Mouse (Mus musculus): Measurements from ENCODE around the gene Dolk. TPM values are rescaled to one million over a fixed set of nuclear protein-coding genes. Genes with fewer than 3 reads are reported as not detected.

The Dolk gene
- 15.5 and 17.5 TPM in 2 replicates for polyA plus RNA-seq (2016; fragmentation: Nextera tagmentation; extraction: Ambion mirVana)

DNA sequence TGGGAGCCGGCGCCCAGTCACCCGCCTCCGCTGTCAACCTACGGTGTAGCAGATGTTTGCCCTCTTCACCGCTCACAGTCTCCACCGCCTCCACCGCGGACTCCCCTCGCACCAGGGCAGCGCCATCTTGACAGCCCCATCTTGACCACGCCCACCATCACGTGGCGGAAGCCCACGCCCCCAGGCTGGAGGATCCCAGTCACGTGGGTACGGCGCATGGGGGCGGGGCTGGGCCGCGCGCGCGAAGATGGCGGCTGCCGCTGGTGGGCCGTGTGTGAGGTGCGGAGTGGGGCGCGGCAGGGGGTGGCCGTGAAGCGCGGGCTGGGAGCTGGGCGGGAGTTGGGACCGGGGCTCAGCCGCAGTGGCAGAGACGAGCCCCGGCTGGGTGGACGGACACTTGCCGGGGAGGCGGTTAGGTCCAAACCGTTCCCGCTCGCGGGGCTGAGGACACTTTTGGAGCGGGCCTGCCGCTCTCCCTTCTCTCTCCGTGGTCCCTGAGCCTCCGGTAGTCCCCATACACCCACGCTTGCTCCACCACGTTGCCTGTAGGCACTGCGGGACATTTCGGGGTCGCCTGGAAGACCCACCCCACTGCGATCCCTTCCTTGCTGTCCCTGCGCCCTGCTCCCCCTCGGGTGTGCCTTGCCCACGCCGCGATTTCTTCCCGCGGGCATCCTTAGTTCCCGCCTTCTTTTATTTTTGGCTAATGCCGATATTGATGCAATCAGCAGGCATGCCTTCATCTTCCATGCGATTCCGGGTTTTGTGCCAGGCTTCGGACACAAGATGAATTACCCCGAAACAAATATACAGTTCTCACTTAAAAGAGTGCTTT, at the start of gene Dolk, which contains the start of gene Nup188:
Gene Dolk, minus strand, starts transcription at position 143 of the 835 bp plus-strand sequence.
Gene Nup188, plus strand, starts transcription at position 206 of the 835 bp plus-strand sequence.
- H3K36me3 ChIP-seq, result peaks cover 34% of the 10 kb centered on the region
- peak within 1 kb of the TSS; percentile 92 for H3K4me2 ChIP-seq
- H3K27me3 ChIP-seq (replicated peaks), result no peaks in the 10 kb centered on the region
- H3K9me3 ChIP-seq (replicated peaks), result 0 out of 2 replicates have a peak, but pooled peaks cover 3% of the 10 kb centered on the region
- H3K4me1 ChIP-seq, result peaks cover 42% of the 10 kb centered on the region
- under 1% methylated on average over 67 of the region's 68 CpGs for WGBS (ENCODE audit: insufficient replicate concordance)
- peak within 1 kb of the TSS; percentile 91 for H3K4me3 ChIP-seq
- H3K27ac ChIP-seq, result peak within 1 kb of the TSS; percentile 84
- peak within 1 kb of the TSS; percentile 94 for H3K9ac ChIP-seq
- ATAC-seq, result peak; percentile 89

DNA sequence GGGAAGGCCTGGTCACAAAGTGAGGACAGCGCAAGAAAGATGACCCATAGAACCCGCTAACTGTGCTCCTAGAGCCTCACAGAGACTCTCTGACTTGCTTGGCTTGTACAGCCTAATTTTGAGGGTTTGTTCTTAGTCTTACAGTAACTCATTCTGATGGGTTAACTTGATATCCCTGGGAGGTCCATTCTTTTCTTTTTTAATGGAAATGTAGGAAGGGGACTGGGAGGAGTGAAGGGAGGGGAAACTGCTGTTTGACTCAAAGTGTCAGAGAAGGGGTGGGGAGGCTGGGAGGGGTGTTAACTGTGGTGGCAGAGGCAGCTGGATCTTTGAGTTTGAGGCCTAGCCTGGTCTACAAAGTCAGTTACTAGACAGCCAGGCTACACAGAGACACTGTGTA, 49.2 kb upstream of the Dolk start:
- H3K27ac ChIP-seq, result no peak overlapping the region
- no peak overlapping the region for H3K4me3 ChIP-seq
- H3K9ac ChIP-seq, result no peak overlapping the region
- peaks cover 100% of the 10 kb centered on the region for H3K36me3 ChIP-seq
- no peaks in the 10 kb centered on the region for H3K27me3 ChIP-seq (replicated peaks)
- ATAC-seq, result no peak
- no peak overlapping the region for H3K4me2 ChIP-seq
- WGBS (ENCODE audit: insufficient replicate concordance), result 96% methylated on average over 2 of the region's 2 CpGs
- H3K4me1 ChIP-seq, result no peaks in the 10 kb centered on the region
- H3K9me3 ChIP-seq (replicated peaks), result no peaks in the 10 kb centered on the region

GRCm38 (mm10) chr2:30328791-30329190, 42.7 kb upstream of the Dolk start:
- Histone ChIP-seq H3K4me3 (no peak overlapping the region), H3K9me3 (replicated peaks) (no peaks in the 10 kb centered on the region), H3K4me2 (no peak overlapping the region), H3K9ac (no peak overlapping the region), H3K4me1 (no peaks in the 10 kb centered on the region), H3K36me3 (peaks cover 98% of the 10 kb centered on the region), H3K27ac (no peak overlapping the region), H3K27me3 (replicated peaks) (no peaks in the 10 kb centered on the region)
- ATAC-seq, result no peak
- WGBS (ENCODE audit: insufficient replicate concordance), result 76% methylated on average over 3 of the region's 3 CpGs

DNA sequence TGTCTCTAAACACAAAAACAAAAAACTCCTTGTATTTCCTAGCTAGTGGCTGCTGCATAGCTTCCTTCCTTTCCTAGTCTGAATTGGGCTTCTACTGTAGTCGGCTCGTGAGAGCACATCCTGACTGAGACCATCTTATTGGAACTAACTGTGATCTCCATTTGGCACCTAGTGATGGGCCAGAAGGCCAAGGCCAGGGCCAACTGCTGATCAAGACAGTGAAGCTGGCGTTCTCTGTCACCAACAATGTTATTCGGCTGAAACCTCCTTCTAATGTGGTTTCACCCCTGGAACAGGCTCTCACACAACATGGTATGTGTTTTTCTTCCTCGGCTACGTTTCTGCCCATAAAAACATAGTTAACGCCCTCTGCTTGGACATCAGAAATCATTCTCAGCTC, 41.1 kb upstream of the Dolk start:
- no peaks in the 10 kb centered on the region for H3K27me3 ChIP-seq (replicated peaks)
- no peak overlapping the region for H3K4me2 ChIP-seq
- peaks cover 98% of the 10 kb centered on the region for H3K36me3 ChIP-seq
- no peak for ATAC-seq
- no peak overlapping the region for H3K27ac ChIP-seq
- 87% methylated on average over 7 of the region's 7 CpGs for WGBS (ENCODE audit: insufficient replicate concordance)
- no peak overlapping the region for H3K4me3 ChIP-seq
- no peak overlapping the region for H3K9ac ChIP-seq
- no peaks in the 10 kb centered on the region for H3K9me3 ChIP-seq (replicated peaks)
- H3K4me1 ChIP-seq, result no peaks in the 10 kb centered on the region

- 89% methylated on average over 5 of the region's 5 CpGs for WGBS (ENCODE audit: insufficient replicate concordance)
Measured at GRCm38 (mm10) chr2:30325296-30325695, 39.2 kb upstream of the Dolk start.

GRCm38 (mm10) chr2:30323111-30323510, 37.0 kb upstream of the Dolk start:
- H3K27ac ChIP-seq, result no peak overlapping the region
- 83% methylated on average over 7 of the region's 7 CpGs for WGBS (ENCODE audit: insufficient replicate concordance)
- H3K36me3 ChIP-seq, result peaks cover 98% of the 10 kb centered on the region
- no peak overlapping the region for H3K4me2 ChIP-seq
- no peak overlapping the region for H3K9ac ChIP-seq
- no peak for ATAC-seq
- H3K9me3 ChIP-seq (replicated peaks), result no peaks in the 10 kb centered on the region
- H3K4me1 ChIP-seq, result no peaks in the 10 kb centered on the region
- H3K4me3 ChIP-seq, result no peak overlapping the region
- H3K27me3 ChIP-seq (replicated peaks), result no peaks in the 10 kb centered on the region

More at GRCm38 (mm10) chr2:30325296-30325695, 39.2 kb upstream of the Dolk start:
- Histone ChIP-seq H3K4me1 (no peaks in the 10 kb centered on the region), H3K9me3 (replicated peaks) (no peaks in the 10 kb centered on the region), H3K4me2 (no peak overlapping the region), H3K9ac (no peak overlapping the region), H3K27me3 (replicated peaks) (no peaks in the 10 kb centered on the region), H3K27ac (no peak overlapping the region), H3K36me3 (peaks cover 98% of the 10 kb centered on the region), H3K4me3 (no peak overlapping the region)
- ATAC-seq, result no peak

DNA sequence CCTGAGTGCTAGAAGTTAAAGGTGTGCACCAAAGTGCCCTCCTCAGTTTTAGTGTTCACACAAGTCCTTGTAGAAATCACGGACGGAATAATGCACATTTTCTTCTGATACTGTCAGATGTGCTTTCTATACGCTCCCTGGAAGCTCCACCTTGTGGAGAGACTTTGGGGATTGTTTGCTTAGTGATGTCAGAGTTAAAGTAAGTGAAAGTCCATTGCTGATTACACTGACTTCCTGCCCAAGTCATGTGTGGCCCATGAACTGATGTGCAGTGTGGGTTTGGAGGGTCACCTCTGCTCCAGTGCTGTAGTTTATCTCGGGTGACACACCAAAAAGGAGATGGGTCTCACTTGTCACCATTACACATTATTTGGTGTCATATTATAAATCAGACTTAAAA, 33.1 kb upstream of the Dolk start:
- ATAC-seq, result peak; percentile 55; the same call in 1 of the 2 replicates
- no peak overlapping the region for H3K4me3 ChIP-seq
- H3K4me1 ChIP-seq, result no peaks in the 10 kb centered on the region
- peaks cover 98% of the 10 kb centered on the region for H3K36me3 ChIP-seq
- no peaks in the 10 kb centered on the region for H3K27me3 ChIP-seq (replicated peaks)
- 77% methylated on average over 4 of the region's 4 CpGs for WGBS (ENCODE audit: insufficient replicate concordance)
- no peak overlapping the region for H3K9ac ChIP-seq
- H3K9me3 ChIP-seq (replicated peaks), result no peaks in the 10 kb centered on the region
- no peak overlapping the region for H3K4me2 ChIP-seq
- peak overlapping the region; percentile 70 for H3K27ac ChIP-seq

GRCm38 (mm10) chr2:30316955-30317354, 30.8 kb upstream of the Dolk start:
- Histone ChIP-seq H3K27ac (no peak overlapping the region), H3K27me3 (replicated peaks) (no peaks in the 10 kb centered on the region), H3K4me3 (no peak overlapping the region), H3K9ac (no peak overlapping the region), H3K9me3 (replicated peaks) (no peaks in the 10 kb centered on the region), H3K4me1 (no peaks in the 10 kb centered on the region), H3K4me2 (no peak overlapping the region), H3K36me3 (peaks cover 98% of the 10 kb centered on the region)
- WGBS (ENCODE audit: insufficient replicate concordance), result 89% methylated on average over 5 of the region's 5 CpGs
- no peak for ATAC-seq

- H3K4me1 ChIP-seq, result no peaks in the 10 kb centered on the region
- peaks cover 97% of the 10 kb centered on the region for H3K36me3 ChIP-seq
- no peak overlapping the region for H3K27ac ChIP-seq
- 89% methylated on average over 4 of the region's 4 CpGs for WGBS (ENCODE audit: insufficient replicate concordance)
- no peaks in the 10 kb centered on the region for H3K9me3 ChIP-seq (replicated peaks)
- no peak overlapping the region for H3K4me2 ChIP-seq
- H3K9ac ChIP-seq, result no peak overlapping the region
- H3K4me3 ChIP-seq, result no peak overlapping the region
- no peaks in the 10 kb centered on the region for H3K27me3 ChIP-seq (replicated peaks)
- ATAC-seq, result no peak
Measured at GRCm38 (mm10) chr2:30316136-30316535, 30.0 kb upstream of the Dolk start.

DNA sequence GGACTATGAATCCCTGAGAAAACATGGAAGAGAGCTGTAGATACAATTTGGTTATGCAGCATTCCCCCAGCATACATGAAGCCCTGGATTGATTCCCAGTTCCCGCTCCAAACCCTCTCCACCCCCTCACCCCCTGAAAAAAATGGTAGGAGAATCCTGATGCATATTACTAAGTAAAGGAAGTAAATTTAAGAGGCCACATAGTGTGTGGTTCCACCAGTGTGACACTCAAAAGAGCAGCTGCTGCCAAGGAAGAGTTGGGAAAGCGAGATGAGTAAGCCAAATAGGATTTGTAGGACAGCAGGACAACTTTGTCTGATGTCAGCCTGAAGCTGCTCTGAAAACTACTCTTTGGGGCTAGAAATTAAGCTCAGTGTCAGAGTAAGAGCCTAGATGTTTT, 25.3 kb upstream of the Dolk start:
- Histone ChIP-seq H3K4me2 (no peak overlapping the region), H3K27ac (no peak overlapping the region), H3K36me3 (peaks cover 98% of the 10 kb centered on the region), H3K27me3 (replicated peaks) (no peaks in the 10 kb centered on the region), H3K9ac (no peak overlapping the region), H3K4me3 (no peak overlapping the region), H3K4me1 (peaks cover 13% of the 10 kb centered on the region), H3K9me3 (replicated peaks) (no peaks in the 10 kb centered on the region)
- no peak for ATAC-seq
- WGBS (ENCODE audit: insufficient replicate concordance), result 71% methylated on average over 2 of the region's 2 CpGs

GRCm38 (mm10) chr2:30309351-30309750, 23.2 kb upstream of the Dolk start:
- H3K9me3 ChIP-seq (replicated peaks), result no peaks in the 10 kb centered on the region
- no peak overlapping the region for H3K4me3 ChIP-seq
- H3K4me1 ChIP-seq, result peaks cover 13% of the 10 kb centered on the region
- 53% methylated on average over 3 of the region's 3 CpGs for WGBS (ENCODE audit: insufficient replicate concordance)
- H3K27ac ChIP-seq, result no peak overlapping the region
- H3K4me2 ChIP-seq, result no peak overlapping the region
- H3K27me3 ChIP-seq (replicated peaks), result no peaks in the 10 kb centered on the region
- no peak overlapping the region; the same call in 1 of the 2 replicates for H3K9ac ChIP-seq
- ATAC-seq, result peak; percentile 24; the same call in 1 of the 2 replicates
- peaks cover 98% of the 10 kb centered on the region for H3K36me3 ChIP-seq

DNA sequence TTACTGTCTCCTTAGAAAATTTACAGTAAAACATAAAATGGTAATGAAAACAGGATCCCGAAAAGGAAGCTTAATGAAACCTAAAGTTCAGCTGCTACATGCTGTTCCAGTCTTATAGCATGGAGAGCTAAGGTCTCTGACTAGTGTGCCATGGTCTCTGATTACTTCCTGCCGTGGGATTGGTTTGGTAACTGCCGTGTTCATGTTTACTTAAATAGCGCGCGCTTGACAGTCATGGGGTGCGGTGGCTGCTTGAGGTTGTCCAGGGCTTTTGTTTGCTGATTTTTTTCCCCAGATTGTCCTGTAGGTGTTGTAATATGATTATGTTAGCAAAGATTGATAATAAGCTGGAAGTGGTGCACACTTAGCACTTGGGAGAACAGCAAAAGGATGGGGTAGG, 20.0 kb upstream of the Dolk start:
- ATAC-seq, result no peak
- Histone ChIP-seq H3K4me2 (no peak overlapping the region), H3K9ac (no peak overlapping the region), H3K4me3 (no peak overlapping the region), H3K4me1 (peaks cover 13% of the 10 kb centered on the region), H3K36me3 (peaks cover 100% of the 10 kb centered on the region), H3K27me3 (replicated peaks) (no peaks in the 10 kb centered on the region), H3K9me3 (replicated peaks) (no peaks in the 10 kb centered on the region), H3K27ac (no peak overlapping the region)
- WGBS (ENCODE audit: insufficient replicate concordance), result 88% methylated on average over 7 of the region's 7 CpGs

Measured in liver, embryonic 12.5 days (tissue).